Mouse (Mus musculus) erythroblast, embryonic 14.5 days (primary cell): ENCODE results near the gene Sox30.

Experiments used
- GATA1 ChIP-seq: IDR thresholded peaks from 2 replicates; pipeline ENCODE4 v1.6.1; 2012; ENCODE audit warnings: low read length, inconsistent platforms, mixed read lengths
- TAL1 ChIP-seq: IDR thresholded peaks from 3 replicates; pipeline ENCODE4 v1.6.1; 2012; ENCODE audit warnings: low read length, inconsistent platforms, mixed read lengths

DNA sequence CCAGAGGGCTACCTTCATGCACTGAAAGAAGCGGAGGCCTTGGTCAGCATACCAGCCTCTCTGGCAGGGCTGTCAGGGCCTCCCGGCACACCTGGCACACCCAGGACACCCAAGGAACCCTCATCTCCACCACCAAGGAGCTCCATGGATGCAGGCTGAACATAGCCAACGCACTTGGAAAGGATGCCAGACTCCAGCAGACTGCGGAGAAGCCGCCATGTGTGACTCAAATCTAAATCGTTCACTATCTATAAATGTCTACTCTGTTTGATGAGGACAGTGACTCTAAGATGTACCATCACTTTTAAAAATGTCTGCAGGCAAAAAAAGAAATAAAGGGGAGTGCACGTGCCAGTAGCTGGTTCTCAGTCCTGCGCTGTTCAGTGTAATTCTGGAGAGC is 42.6 kb upstream of the Sox30 start:
- TF ChIP-seq GATA1 (no peak), TAL1 (no peak)
